Mouse (Mus musculus): ENCODE results near the gene Nkx6-1. TPM values are rescaled to one million over a fixed set of nuclear protein-coding genes. Genes with fewer than 3 reads are reported as not detected.

The Nkx6-1 gene
- polyA plus RNA-seq (2015; fragmentation: Nextera tagmentation; extraction: Ambion mirVana): 0.05 and 0.25 TPM in 2 replicates

GRCm38 (mm10) chr5:101664945-101665615 is at the start of gene Nkx6-1:
TSS of gene Nkx6-1 (minus strand) at chr5:101664996.
- H3K36me3 ChIP-seq: no peaks in the 10 kb centered on the region
- H3K4me1 ChIP-seq (replicated peaks): peaks cover 28% of the 10 kb centered on the region
- H3K9ac ChIP-seq: peak within 1 kb of the TSS; percentile 42
- peak within 1 kb of the TSS; percentile 84 for H3K4me2 ChIP-seq
- peak; percentile 92 for ATAC-seq (replicated peaks; ENCODE audit: insufficient number of reproducible peaks, insufficient read depth, low FRiP score, low read depth)
- H3K4me3 ChIP-seq: peak within 1 kb of the TSS; percentile 47
- WGBS: under 1% methylated on average over 39 of the region's 39 CpGs
- H3K27me3 ChIP-seq: peaks cover 99% of the 10 kb centered on the region
- no peak within 1 kb of the TSS for H3K27ac ChIP-seq
- H3K9me3 ChIP-seq (replicated peaks): no peaks in the 10 kb centered on the region

GRCm38 (mm10) chr5:101713064-101713613 is 48.3 kb upstream of the Nkx6-1 start:
- no peak overlapping the region for H3K27ac ChIP-seq
- no peak overlapping the region for H3K4me3 ChIP-seq
- H3K4me1 ChIP-seq (replicated peaks): no peaks in the 10 kb centered on the region
- H3K27me3 ChIP-seq: no peaks in the 10 kb centered on the region
- 73% methylated on average over 6 of the region's 6 CpGs for WGBS
- no peaks in the 10 kb centered on the region for H3K36me3 ChIP-seq
- H3K9ac ChIP-seq: no peak overlapping the region
- no peak for ATAC-seq (replicated peaks; ENCODE audit: insufficient number of reproducible peaks, insufficient read depth, low FRiP score, low read depth)
- no peaks in the 10 kb centered on the region for H3K9me3 ChIP-seq (replicated peaks)
- no peak overlapping the region for H3K4me2 ChIP-seq

- no peaks in the 10 kb centered on the region for H3K36me3 ChIP-seq
- peak overlapping the region; percentile 39 for H3K4me2 ChIP-seq
- no peaks in the 10 kb centered on the region for H3K9me3 ChIP-seq (replicated peaks)
- peak overlapping the region; percentile 34 for H3K4me3 ChIP-seq
- H3K27ac ChIP-seq: no peak overlapping the region
- 59% methylated on average over 24 of the region's 25 CpGs for WGBS
- 0 out of 2 replicates have a peak, but pooled peaks have one; percentile 18 for ATAC-seq (replicated peaks; ENCODE audit: insufficient number of reproducible peaks, insufficient read depth, low FRiP score, low read depth)
- peaks cover 6% of the 10 kb centered on the region; the same call in 1 of the 2 replicates for H3K27me3 ChIP-seq
- no peak overlapping the region for H3K9ac ChIP-seq
- H3K4me1 ChIP-seq (replicated peaks): peaks cover 4% of the 10 kb centered on the region; the same call in 1 of the 2 replicates
Observed at GRCm38 (mm10) chr5:101703374-101704260, 38.8 kb upstream of the Nkx6-1 start.

- Histone ChIP-seq H3K4me3 (no peak overlapping the region), H3K36me3 (no peaks in the 10 kb centered on the region), H3K9me3 (replicated peaks) (no peaks in the 10 kb centered on the region), H3K4me1 (replicated peaks) (peaks cover 4% of the 10 kb centered on the region; the same call in 1 of the 2 replicates), H3K27me3 (peaks cover 7% of the 10 kb centered on the region; the same call in 1 of the 2 replicates), H3K4me2 (no peak overlapping the region), H3K27ac (no peak overlapping the region), H3K9ac (no peak overlapping the region)
- WGBS: 79% methylated on average over 11 of the region's 11 CpGs
- ATAC-seq (replicated peaks; ENCODE audit: insufficient number of reproducible peaks, insufficient read depth, low FRiP score, low read depth): no peak
Observed at GRCm38 (mm10) chr5:101702636-101703035, 37.8 kb upstream of the Nkx6-1 start.

- no peak overlapping the region for H3K9ac ChIP-seq
- no peaks in the 10 kb centered on the region for H3K36me3 ChIP-seq
- no peak overlapping the region for H3K4me3 ChIP-seq
- H3K27me3 ChIP-seq: peaks cover 7% of the 10 kb centered on the region; the same call in 1 of the 2 replicates
- peaks cover 4% of the 10 kb centered on the region; the same call in 1 of the 2 replicates for H3K4me1 ChIP-seq (replicated peaks)
- H3K4me2 ChIP-seq: 0 out of 2 replicates have a peak overlapping the region, but pooled peaks have one; percentile 15
- ATAC-seq (replicated peaks; ENCODE audit: insufficient number of reproducible peaks, insufficient read depth, low FRiP score, low read depth): no peak
- H3K27ac ChIP-seq: no peak overlapping the region
- H3K9me3 ChIP-seq (replicated peaks): no peaks in the 10 kb centered on the region
- under 1% methylated on average over 3 of the region's 3 CpGs for WGBS
Observed at GRCm38 (mm10) chr5:101700607-101701006, 35.8 kb upstream of the Nkx6-1 start.

GRCm38 (mm10) chr5:101688581-101688980 is 23.8 kb upstream of the Nkx6-1 start:
- no peak for ATAC-seq (replicated peaks; ENCODE audit: insufficient number of reproducible peaks, insufficient read depth, low FRiP score, low read depth)
- Histone ChIP-seq H3K9me3 (replicated peaks) (no peaks in the 10 kb centered on the region), H3K36me3 (no peaks in the 10 kb centered on the region), H3K27me3 (no peaks in the 10 kb centered on the region), H3K4me1 (replicated peaks) (no peaks in the 10 kb centered on the region), H3K4me2 (peak overlapping the region; percentile 30), H3K4me3 (no peak overlapping the region), H3K27ac (no peak overlapping the region), H3K9ac (no peak overlapping the region)
- WGBS: 14% methylated on average over 15 of the region's 15 CpGs

- 58% methylated on average over 5 of the region's 5 CpGs for WGBS
Observed at GRCm38 (mm10) chr5:101683340-101683739, 18.5 kb upstream of the Nkx6-1 start.

GRCm38 (mm10) chr5:101680338-101680737 is 15.5 kb upstream of the Nkx6-1 start:
- Histone ChIP-seq H3K4me3 (no peak overlapping the region), H3K27me3 (no peaks in the 10 kb centered on the region)
- WGBS: 60% methylated on average over 6 of the region's 6 CpGs

More at GRCm38 (mm10) chr5:101683340-101683739, 18.5 kb upstream of the Nkx6-1 start:
- Histone ChIP-seq H3K4me3 (no peak overlapping the region), H3K27me3 (no peaks in the 10 kb centered on the region), H3K9me3 (replicated peaks) (no peaks in the 10 kb centered on the region), H3K4me1 (replicated peaks) (no peaks in the 10 kb centered on the region), H3K4me2 (no peak overlapping the region), H3K36me3 (no peaks in the 10 kb centered on the region), H3K27ac (no peak overlapping the region), H3K9ac (no peak overlapping the region)
- no peak for ATAC-seq (replicated peaks; ENCODE audit: insufficient number of reproducible peaks, insufficient read depth, low FRiP score, low read depth)

GRCm38 (mm10) chr5:101669381-101669780 is 4.6 kb upstream of the Nkx6-1 start:
- H3K4me1 ChIP-seq (replicated peaks): peaks cover 13% of the 10 kb centered on the region
- H3K36me3 ChIP-seq: no peaks in the 10 kb centered on the region
- WGBS: 3% methylated on average over 15 of the region's 15 CpGs
- H3K27ac ChIP-seq: no peak overlapping the region
- H3K4me2 ChIP-seq: no peak overlapping the region
- no peak for ATAC-seq (replicated peaks; ENCODE audit: insufficient number of reproducible peaks, insufficient read depth, low FRiP score, low read depth)
- no peak overlapping the region for H3K4me3 ChIP-seq
- H3K9ac ChIP-seq: no peak overlapping the region
- no peaks in the 10 kb centered on the region for H3K9me3 ChIP-seq (replicated peaks)
- H3K27me3 ChIP-seq: peaks cover 64% of the 10 kb centered on the region

More at GRCm38 (mm10) chr5:101680338-101680737, 15.5 kb upstream of the Nkx6-1 start:
- Histone ChIP-seq H3K9me3 (replicated peaks) (no peaks in the 10 kb centered on the region), H3K4me1 (replicated peaks) (no peaks in the 10 kb centered on the region), H3K36me3 (no peaks in the 10 kb centered on the region), H3K4me2 (no peak overlapping the region), H3K27ac (no peak overlapping the region), H3K9ac (no peak overlapping the region)
- ATAC-seq (replicated peaks; ENCODE audit: insufficient number of reproducible peaks, insufficient read depth, low FRiP score, low read depth): no peak

GRCm38 (mm10) chr5:101668475-101668874 is 3.7 kb upstream of the Nkx6-1 start:
- no peaks in the 10 kb centered on the region for H3K36me3 ChIP-seq
- no peaks in the 10 kb centered on the region for H3K9me3 ChIP-seq (replicated peaks)
- H3K9ac ChIP-seq: no peak overlapping the region
- no peak for ATAC-seq (replicated peaks; ENCODE audit: insufficient number of reproducible peaks, insufficient read depth, low FRiP score, low read depth)
- H3K27me3 ChIP-seq: peaks cover 73% of the 10 kb centered on the region
- H3K4me1 ChIP-seq (replicated peaks): peaks cover 22% of the 10 kb centered on the region
- H3K4me3 ChIP-seq: no peak overlapping the region
- no peak overlapping the region for H3K4me2 ChIP-seq
- WGBS: 6% methylated on average over 12 of the region's 12 CpGs
- no peak overlapping the region for H3K27ac ChIP-seq

GRCm38 (mm10) chr5:101668028-101668427 is 3.2 kb upstream of the Nkx6-1 start:
- peaks cover 26% of the 10 kb centered on the region for H3K4me1 ChIP-seq (replicated peaks)
- peaks cover 77% of the 10 kb centered on the region for H3K27me3 ChIP-seq
- H3K36me3 ChIP-seq: no peaks in the 10 kb centered on the region
- H3K27ac ChIP-seq: no peak overlapping the region
- H3K4me2 ChIP-seq: no peak overlapping the region
- no peak overlapping the region for H3K4me3 ChIP-seq
- no peak overlapping the region for H3K9ac ChIP-seq
- H3K9me3 ChIP-seq (replicated peaks): no peaks in the 10 kb centered on the region
- WGBS: 4% methylated on average over 15 of the region's 15 CpGs
- ATAC-seq (replicated peaks; ENCODE audit: insufficient number of reproducible peaks, insufficient read depth, low FRiP score, low read depth): no peak
